Mouse (Mus musculus) neural tube, embryonic 11.5 days (tissue): Measurements from ENCODE around the gene Mien1. TPM values are rescaled to one million over a fixed set of nuclear protein-coding genes. Genes with fewer than 3 reads are reported as not detected.

Experiments
- ATAC-seq: fragments of 200-750 bp; cut with Nextera tagmentation; 2 replicates; pipeline ENCODE4 v1.8.0; 2017; ENCODE audit warnings: moderate number of reproducible peaks, mild to moderate bottlenecking, moderate TSS enrichment, moderate library complexity; ENCODE audit not compliant: insufficient read depth, low FRiP score, low TSS enrichment
- DNase-seq: peaks from one replicate; pipeline ENCODE4 v3.0.0-alpha.2; 2015; ENCODE audit warnings: low spot score
- H3K27ac ChIP-seq: fragments of 300-500 bp; sonication (generic); 2 replicates; pipeline ENCODE4 v1.5.1; 2014; ENCODE audit warnings: low read depth, mild to moderate bottlenecking, low read length
- H3K27me3 ChIP-seq: fragments of 300-500 bp; sonication (generic); 2 replicates; pipeline ENCODE4 v1.6.1; 2014; ENCODE audit warnings: mild to moderate bottlenecking, low read length, mixed read lengths; ENCODE audit not compliant: control insufficient read depth, insufficient read depth
- H3K36me3 ChIP-seq: fragments of 300-500 bp; sonication (generic); 2 replicates; pipeline ENCODE4 v1.6.1; 2014; ENCODE audit warnings: mild to moderate bottlenecking, low read length, moderate library complexity, mixed read lengths; ENCODE audit not compliant: control insufficient read depth, insufficient read depth
- H3K4me1 ChIP-seq: fragments of 300-500 bp; sonication (generic); 2 replicates; pipeline ENCODE4 v1.6.1; 2014; ENCODE audit warnings: low read length, mixed read lengths; ENCODE audit not compliant: control insufficient read depth, insufficient read depth
- H3K4me2 ChIP-seq: fragments of 300-500 bp; sonication (generic); 2 replicates; pipeline ENCODE4 v1.6.1; 2014; ENCODE audit warnings: low read depth, mild to moderate bottlenecking, moderate library complexity
- H3K4me3 ChIP-seq: fragments of 300-500 bp; sonication (generic); 2 replicates; pipeline ENCODE4 v1.5.1; 2014; ENCODE audit warnings: low read depth, low read length
- H3K9ac ChIP-seq: fragments of 300-500 bp; sonication (generic); 2 replicates; pipeline ENCODE4 v1.6.1; 2014; ENCODE audit warnings: mild to moderate bottlenecking, low read length
- H3K9me3 ChIP-seq: fragments of 300-500 bp; sonication (generic); 2 replicates; pipeline ENCODE4 v1.6.1; 2016; ENCODE audit warnings: low read length; ENCODE audit not compliant: control insufficient read depth
- WGBS: fragments of 180-500 bp; shearing (Covaris S2); extraction: QIAGEN DNeasy Blood & Tissue Kit; methylation state at CpG from one replicate; pipeline ENCODE4 v1.1.7; 2014; 5-methylcytosine and 5-hydroxymethylcytosine counted together
- polyA plus RNA-seq: library from polyadenylated mRNA; unstranded; fragments of >200 nt; fragmentation: Nextera tagmentation; extraction: Ambion mirVana; gene quantifications from 2 replicates; pipeline ENCODE4 v1.2.1, GENCODE M21; 2014

The Mien1 gene
- polyA plus RNA-seq, 1 experiment from 2014 or later: 151 TPM

- WGBS: 82% methylated on average over 5 of the region's 5 CpGs
- H3K4me3 ChIP-seq: no peak overlapping the region
- peaks cover 19% of the 10 kb centered on the region for H3K27me3 ChIP-seq
- no peaks in the 10 kb centered on the region for H3K36me3 ChIP-seq
- ATAC-seq (no peak), DNase-seq (no peak)
- H3K4me2 ChIP-seq: no peak overlapping the region
- H3K9ac ChIP-seq: no peak overlapping the region
- no peaks in the 10 kb centered on the region for H3K9me3 ChIP-seq
- no peak overlapping the region for H3K27ac ChIP-seq
- H3K4me1 ChIP-seq: no peaks in the 10 kb centered on the region
Observed at GRCm38 (mm10) chr11:98456545-98456944, 17.8 kb upstream of the Mien1 start.

- Histone ChIP-seq H3K27me3 (peaks cover 19% of the 10 kb centered on the region), H3K4me3 (no peak overlapping the region), H3K9ac (no peak overlapping the region), H3K27ac (no peak overlapping the region), H3K4me1 (no peaks in the 10 kb centered on the region), H3K9me3 (no peaks in the 10 kb centered on the region), H3K36me3 (no peaks in the 10 kb centered on the region), H3K4me2 (no peak overlapping the region)
- WGBS: 82% methylated on average over 4 of the region's 4 CpGs
- no peak for ATAC-seq
- no peak for DNase-seq
Observed at GRCm38 (mm10) chr11:98455484-98455883, 16.7 kb upstream of the Mien1 start.

- 0 out of 2 replicates have a peak, but pooled peaks cover 2% of the 10 kb centered on the region for H3K4me1 ChIP-seq
- H3K27ac ChIP-seq: no peak overlapping the region
- WGBS: 86% methylated on average over 20 of the region's 20 CpGs
- no peak for DNase-seq
- peaks cover 4% of the 10 kb centered on the region for H3K27me3 ChIP-seq
- no peaks in the 10 kb centered on the region for H3K9me3 ChIP-seq
- H3K36me3 ChIP-seq: no peaks in the 10 kb centered on the region
- H3K9ac ChIP-seq: no peak overlapping the region
- no peak for ATAC-seq
- no peak overlapping the region for H3K4me2 ChIP-seq
- no peak overlapping the region for H3K4me3 ChIP-seq
Observed at GRCm38 (mm10) chr11:98449921-98450771, 11.4 kb upstream of the Mien1 start.

- no peaks in the 10 kb centered on the region for H3K36me3 ChIP-seq
- H3K27me3 ChIP-seq: peaks cover 4% of the 10 kb centered on the region
- no peak overlapping the region for H3K9ac ChIP-seq
- 0 out of 2 replicates have a peak, but pooled peaks cover 2% of the 10 kb centered on the region for H3K4me1 ChIP-seq
- WGBS: 76% methylated on average over 3 of the region's 3 CpGs
- H3K27ac ChIP-seq: no peak overlapping the region
- DNase-seq (no peak), ATAC-seq (no peak)
- H3K9me3 ChIP-seq: no peaks in the 10 kb centered on the region
- H3K4me3 ChIP-seq: no peak overlapping the region
- no peak overlapping the region for H3K4me2 ChIP-seq
Observed at GRCm38 (mm10) chr11:98449419-98449818, 10.6 kb upstream of the Mien1 start.

GRCm38 (mm10) chr11:98448191-98448790 lies 9.5 kb upstream of the Mien1 start:
- H3K36me3 ChIP-seq: no peaks in the 10 kb centered on the region
- 0 out of 2 replicates have a peak, but pooled peaks cover 2% of the 10 kb centered on the region for H3K4me1 ChIP-seq
- H3K27ac ChIP-seq: no peak overlapping the region
- no peak overlapping the region for H3K4me2 ChIP-seq
- no peaks in the 10 kb centered on the region for H3K9me3 ChIP-seq
- no peak overlapping the region for H3K9ac ChIP-seq
- WGBS: 34% methylated on average over 11 of the region's 13 CpGs
- no peak for ATAC-seq
- H3K27me3 ChIP-seq: peaks cover 4% of the 10 kb centered on the region
- no peak for DNase-seq
- no peak overlapping the region for H3K4me3 ChIP-seq

GRCm38 (mm10) chr11:98447475-98447834 lies 8.7 kb upstream of the Mien1 start:
- H3K4me1 ChIP-seq: 0 out of 2 replicates have a peak, but pooled peaks cover 2% of the 10 kb centered on the region
- no peaks in the 10 kb centered on the region for H3K9me3 ChIP-seq
- H3K4me2 ChIP-seq: no peak overlapping the region
- DNase-seq: no peak
- H3K36me3 ChIP-seq: no peaks in the 10 kb centered on the region
- no peak overlapping the region for H3K27ac ChIP-seq
- WGBS: 13% methylated on average over 7 of the region's 7 CpGs
- no peak for ATAC-seq
- no peak overlapping the region for H3K9ac ChIP-seq
- no peak overlapping the region for H3K4me3 ChIP-seq
- peaks cover 4% of the 10 kb centered on the region for H3K27me3 ChIP-seq

- Histone ChIP-seq H3K4me2 (no peak overlapping the region), H3K4me3 (no peak overlapping the region), H3K9ac (no peak overlapping the region), H3K27ac (no peak overlapping the region), H3K27me3 (peaks cover 4% of the 10 kb centered on the region), H3K36me3 (no peaks in the 10 kb centered on the region), H3K9me3 (no peaks in the 10 kb centered on the region), H3K4me1 (0 out of 2 replicates have a peak, but pooled peaks cover 2% of the 10 kb centered on the region)
- no peak for ATAC-seq
- DNase-seq: no peak
- whole genome bisulfite sequencing: 2% methylated on average over 33 of the region's 33 CpGs
Observed at GRCm38 (mm10) chr11:98446562-98447474, 8.0 kb upstream of the Mien1 start.

GRCm38 (mm10) chr11:98446213-98446561 lies 7.4 kb upstream of the Mien1 start, which contains the start of gene Grb7:
Gene Grb7, plus strand, starts transcription at chr11:98446394.
- H3K9ac ChIP-seq: no peak within 1 kb of the TSS
- H3K4me2 ChIP-seq: no peak within 1 kb of the TSS
- H3K27me3 ChIP-seq: peaks cover 4% of the 10 kb centered on the region
- H3K9me3 ChIP-seq: no peaks in the 10 kb centered on the region
- H3K27ac ChIP-seq: no peak within 1 kb of the TSS
- no peak within 1 kb of the TSS for H3K4me3 ChIP-seq
- H3K4me1 ChIP-seq: 0 out of 2 replicates have a peak, but pooled peaks cover 2% of the 10 kb centered on the region
- DNase-seq (no peak), ATAC-seq (no peak)
- WGBS: 10% methylated on average over 5 of the region's 5 CpGs
- H3K36me3 ChIP-seq: no peaks in the 10 kb centered on the region
